ENCODE assay signal across 8 mouse cellular contexts in the genomic region with DNA sequence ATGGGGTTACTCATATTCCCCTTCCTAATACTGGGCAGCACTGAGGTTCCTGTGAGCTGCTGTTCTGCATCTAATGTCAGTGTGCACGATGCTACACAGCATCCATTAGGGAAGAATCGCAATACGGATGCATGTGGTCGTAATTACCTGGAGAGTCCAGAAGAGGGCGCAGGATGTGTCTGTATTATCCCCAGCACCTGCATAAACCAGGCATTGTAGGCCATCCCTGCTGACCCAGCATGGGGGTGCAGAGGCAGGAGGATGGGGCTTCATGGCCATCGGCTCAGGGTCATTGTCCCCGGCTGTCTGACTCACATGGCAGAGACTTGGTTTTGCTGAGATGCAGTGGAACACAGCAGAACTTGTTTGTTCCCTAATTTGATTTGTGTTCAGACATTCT. TPM values are rescaled to one million over a fixed set of nuclear protein-coding genes. Genes with fewer than 3 reads are reported as not detected.
DNase-seq lines count a peak whose midpoint lies in the region; ATAC-seq and TF ChIP-seq lines count a peak whose summit lies in the region.
"Had no signal": no experiment of that assay in that cellular context is flagged by ENCODE, and none has a peak within 500 bp of the region (broad histone marks: within the 10 kb centered on the region; RNA-seq: fewer than 3 reads in every experiment).

No protein-coding gene starts in this region.

- H3K4me3 ChIP-seq in E14TG2a.4 (replicated peaks; ENCODE audit: low read length) = no peak overlapping the region
- H3K4me3 ChIP-seq: liver, embryonic 15.5 days had no signal

- H3K4me1 ChIP-seq in E14TG2a.4 (replicated peaks; ENCODE audit: low read depth, low read length) = peaks cover 69% of the 10 kb centered on the region

- peaks cover 58% of the 10 kb centered on the region for H3K36me3 ChIP-seq in E14TG2a.4 (ENCODE audit: insufficient read depth, low read length)

- peak; percentile 49 for ATAC-seq in megakaryocyte, adult 5-6 weeks (ENCODE audit: poor library complexity, severe bottlenecking)

- no peaks in the 10 kb centered on the region for H3K9me3 ChIP-seq in E14TG2a.4 (ENCODE audit: low read length)
- H3K9me3 ChIP-seq: liver, embryonic 15.5 days had no signal

- no peaks in the 10 kb centered on the region for H3K27me3 ChIP-seq in E14TG2a.4 (ENCODE audit: insufficient read depth, low read length)
- H3K27me3 ChIP-seq: liver, embryonic 15.5 days had no signal

- peak; percentile 65 to 75 for DNase-seq in adrenal gland, adult 18-20 months (ENCODE audit: low spot score in 2 of 2)
- DNase-seq in embryo, embryonic 11.5 days (ENCODE audit: low read depth, low spot score) = peak; percentile 66
- DNase-seq in heart, postnatal 10 days = peak; percentile 79 to 87
- peak; percentile 78 to 85 for DNase-seq in layer of hippocampus, postnatal 14 days (ENCODE audit: low spot score in 2 of 2)
- DNase-seq in right cerebral cortex, postnatal 14 days = peak; percentile 72

- intact Hi-C loops in heart, postnatal 10 days (cut with DNase I) = loop anchor here (1.0 kb wide), 1 partner anchor 67 kb away; no protein-coding TSS in a partner anchor

- peak; percentile 86 for TF ChIP-seq CTCF in E14TG2a.4 (conservative IDR thresholded peaks at IDR 0.05; ENCODE audit: low read length)

RNA-seq across cellular contexts. Expression of a gene that starts 3.6 kb away (rescaled TPM):
- total RNA-seq in adrenal gland, adult 18-20 months (2021) = 100 to 1,000 TPM; 457 to 601 TPM
- total RNA-seq in heart, postnatal 10 days (2021) = 100 to 1,000 TPM; 725 to 746 TPM
- total RNA-seq in layer of hippocampus, postnatal 14 days (2021) = 100 to 1,000 TPM; 190 to 198 TPM
- total RNA-seq in megakaryocyte, adult 5-6 weeks (2015) = 182 and 183 TPM in 2 replicates
- total RNA-seq in megakaryocyte, adult 5-6 weeks (2017) = 110 and 120 TPM in 2 replicates

RNA-seq across cellular contexts. Expression of a gene that starts 22.1 kb away (rescaled TPM):
- total RNA-seq in adrenal gland, adult 18-20 months (2021) = 10 to 100 TPM; 30.2 to 31.0 TPM
- total RNA-seq in heart, postnatal 10 days (2021) = 10 to 100 TPM; 20.0 to 24.7 TPM
- 100 to 1,000 TPM; 206 to 215 TPM for total RNA-seq in layer of hippocampus, postnatal 14 days (2021)
- total RNA-seq in megakaryocyte, adult 5-6 weeks (2015) = 25.1 and 29.7 TPM in 2 replicates
- 37.2 and 43.5 TPM in 2 replicates for total RNA-seq in megakaryocyte, adult 5-6 weeks (2017)

RNA-seq across cellular contexts. Expression of a gene that starts 45.6 kb away (rescaled TPM):
- total RNA-seq in adrenal gland, adult 18-20 months (2021) = 1 to 10 TPM; 6.4 to 6.6 TPM
- 10 to 100 TPM; 47.6 to 53.7 TPM for total RNA-seq in heart, postnatal 10 days (2021)
- 10 to 100 TPM; 11.3 to 14.1 TPM for total RNA-seq in layer of hippocampus, postnatal 14 days (2021)
- not detected in 2 replicates for total RNA-seq in megakaryocyte, adult 5-6 weeks (2015)
- not detected in 2 replicates for total RNA-seq in megakaryocyte, adult 5-6 weeks (2017)

RNA-seq across cellular contexts. Expression of a gene that starts 58.5 kb away (rescaled TPM):
- 1 to 10 TPM; 1.4 to 4.9 TPM for total RNA-seq in adrenal gland, adult 18-20 months (2021)
- 1 to 10 TPM in 1 of 2 experiments, under 1 TPM in 1; 0.65 to 1.1 TPM for total RNA-seq in heart, postnatal 10 days (2021)
- total RNA-seq in layer of hippocampus, postnatal 14 days (2021) = 10 to 100 TPM; 12.0 to 16.8 TPM
- 53.2 and 54.0 TPM in 2 replicates for total RNA-seq in megakaryocyte, adult 5-6 weeks (2015)
- total RNA-seq in megakaryocyte, adult 5-6 weeks (2017) = 53.5 and 56.7 TPM in 2 replicates

Comparison
In these comparisons a context has a peak if more than half of its experiments do, and no peak if none do; other contexts are left out.
1. RNA of a gene that starts 22.1 kb away (total RNA-seq): 206 to 215 TPM in layer of hippocampus, postnatal 14 days; 25.1 to 43.5 TPM in megakaryocyte, adult 5-6 weeks, 30.2 to 31.0 TPM in adrenal gland, adult 18-20 months and 20.0 to 24.7 TPM in heart, postnatal 10 days; every median in the first group is over 4 times any median in the second.
2. RNA of a gene that starts 45.6 kb away (total RNA-seq): 47.6 to 53.7 TPM in heart, postnatal 10 days, 11.3 to 14.1 TPM in layer of hippocampus, postnatal 14 days and 6.4 to 6.6 TPM in adrenal gland, adult 18-20 months; not detected in megakaryocyte, adult 5-6 weeks; every median in the first group is over 4 times any median in the second.
3. Peak in every context shown above with its lines, with median percentiles within 50 percentile points of each other: DNase-seq.